Mouse (Mus musculus): Measurements from ENCODE around the gene Lpgat1. TPM values are rescaled to one million over a fixed set of nuclear protein-coding genes. Genes with fewer than 3 reads are reported as not detected.

Gene Lpgat1
- polyA plus RNA-seq, 1 experiment from 2014 or later = 18.1 TPM

DNA sequence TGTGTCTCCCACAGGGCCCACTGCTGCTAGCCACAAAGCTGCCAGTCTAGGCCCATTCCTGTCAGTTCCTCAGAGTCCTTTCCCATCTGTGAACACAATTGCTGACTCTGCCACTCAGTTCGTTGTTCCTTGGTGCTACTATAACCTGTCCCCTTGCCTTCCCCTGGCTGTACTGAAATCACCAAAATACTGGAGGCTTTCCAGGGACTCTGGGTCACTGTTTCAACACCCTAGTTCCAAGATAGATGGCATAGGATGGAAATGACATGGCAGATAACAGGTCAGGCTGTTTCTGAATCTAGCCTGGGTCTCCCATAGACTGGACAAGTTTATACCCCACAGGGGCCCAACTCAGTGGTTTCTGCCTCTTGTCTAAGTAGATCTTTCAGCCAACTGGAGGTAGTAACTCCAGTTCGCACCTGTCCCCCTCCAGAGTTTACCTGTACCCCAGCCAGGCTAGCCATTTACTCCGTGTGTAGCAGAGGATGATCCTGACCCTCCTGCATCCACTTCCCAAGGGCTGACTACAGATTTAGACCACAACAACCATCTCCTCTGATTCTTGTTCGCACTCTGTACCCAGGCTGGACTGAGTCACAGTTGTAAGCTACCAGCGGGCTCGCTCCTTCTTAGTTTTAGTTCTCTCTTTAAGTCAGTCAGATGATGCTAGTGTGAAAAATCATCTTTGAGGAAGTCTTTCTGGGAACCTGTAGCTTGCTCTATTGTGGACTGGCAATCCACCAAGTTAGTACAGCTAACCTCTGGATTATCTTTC is 23.1 kb downstream of the Lpgat1 start:
- Histone ChIP-seq H3K4me3 (no peak overlapping the region), H3K9me3 (replicated peaks) (no peaks in the 10 kb centered on the region), H3K27ac (replicated peaks) (no peak overlapping the region), H3K4me1 (no peaks in the 10 kb centered on the region), H3K36me3 (peaks cover 7% of the 10 kb centered on the region; the same call in 1 of the 2 replicates), H3K27me3 (ENCODE audit: low read depth, poor library complexity, severe bottlenecking) (no peaks in the 10 kb centered on the region)
- WGBS = 92% methylated on average over 6 of the region's 6 CpGs
- DNase-seq (ENCODE audit: low spot score) = no peak

DNA sequence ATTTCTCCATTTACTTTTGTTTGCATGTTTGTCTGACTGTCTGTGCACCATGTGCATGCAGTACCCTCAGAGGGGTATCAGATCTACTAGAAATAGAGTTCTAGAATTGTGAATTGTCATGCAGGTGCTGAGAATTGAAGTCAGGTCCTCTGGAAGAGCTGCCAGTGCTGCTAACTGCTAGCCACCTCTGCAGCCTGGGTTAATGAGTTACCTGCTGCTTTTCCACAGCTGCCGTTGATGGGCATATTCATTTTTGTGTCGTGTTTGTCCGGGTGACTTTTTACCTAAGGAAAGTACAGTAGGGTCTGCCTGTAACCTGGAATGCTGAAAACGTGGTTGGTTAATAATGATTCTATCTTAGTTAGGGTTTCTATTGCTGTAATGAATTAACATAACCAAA is 24.0 kb downstream of the Lpgat1 start:
- Histone ChIP-seq H3K4me3 (no peak overlapping the region), H3K27ac (replicated peaks) (no peak overlapping the region), H3K4me1 (no peaks in the 10 kb centered on the region), H3K9me3 (replicated peaks) (no peaks in the 10 kb centered on the region), H3K27me3 (ENCODE audit: low read depth, poor library complexity, severe bottlenecking) (no peaks in the 10 kb centered on the region), H3K36me3 (peaks cover 8% of the 10 kb centered on the region; the same call in 1 of the 2 replicates)
- DNase-seq (ENCODE audit: low spot score) = no peak
- WGBS = 88% methylated on average over 4 of the region's 4 CpGs

DNA sequence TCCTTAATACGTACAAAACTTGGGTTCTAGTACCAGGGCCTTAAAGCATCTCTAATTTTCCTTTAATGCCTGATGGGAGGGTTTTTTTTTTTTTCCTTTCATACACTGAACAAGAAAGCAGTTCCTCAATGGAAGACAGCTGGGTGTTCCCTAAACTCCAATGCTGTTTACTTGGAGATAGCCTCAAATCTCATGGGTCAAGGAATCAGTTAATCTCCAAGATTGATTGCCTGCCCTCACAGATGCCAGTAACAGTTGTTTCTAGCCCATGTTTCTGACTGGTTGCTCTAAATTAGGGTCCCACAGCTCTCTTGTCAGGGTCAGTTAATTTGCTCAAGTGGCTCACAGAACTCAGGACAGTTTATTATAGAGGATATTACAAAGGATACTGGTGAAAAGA is 30.8 kb downstream of the Lpgat1 start:
- no peak overlapping the region for H3K27ac ChIP-seq (replicated peaks)
- no peaks in the 10 kb centered on the region for H3K27me3 ChIP-seq (ENCODE audit: low read depth, poor library complexity, severe bottlenecking)
- no peaks in the 10 kb centered on the region for H3K9me3 ChIP-seq (replicated peaks)
- no peak overlapping the region for H3K4me3 ChIP-seq
- peaks cover 32% of the 10 kb centered on the region for H3K36me3 ChIP-seq
- H3K4me1 ChIP-seq = peaks cover 14% of the 10 kb centered on the region
- no peak for DNase-seq (ENCODE audit: low spot score)
- 40% methylated on average over 1 of the region's 1 CpGs for WGBS

DNA sequence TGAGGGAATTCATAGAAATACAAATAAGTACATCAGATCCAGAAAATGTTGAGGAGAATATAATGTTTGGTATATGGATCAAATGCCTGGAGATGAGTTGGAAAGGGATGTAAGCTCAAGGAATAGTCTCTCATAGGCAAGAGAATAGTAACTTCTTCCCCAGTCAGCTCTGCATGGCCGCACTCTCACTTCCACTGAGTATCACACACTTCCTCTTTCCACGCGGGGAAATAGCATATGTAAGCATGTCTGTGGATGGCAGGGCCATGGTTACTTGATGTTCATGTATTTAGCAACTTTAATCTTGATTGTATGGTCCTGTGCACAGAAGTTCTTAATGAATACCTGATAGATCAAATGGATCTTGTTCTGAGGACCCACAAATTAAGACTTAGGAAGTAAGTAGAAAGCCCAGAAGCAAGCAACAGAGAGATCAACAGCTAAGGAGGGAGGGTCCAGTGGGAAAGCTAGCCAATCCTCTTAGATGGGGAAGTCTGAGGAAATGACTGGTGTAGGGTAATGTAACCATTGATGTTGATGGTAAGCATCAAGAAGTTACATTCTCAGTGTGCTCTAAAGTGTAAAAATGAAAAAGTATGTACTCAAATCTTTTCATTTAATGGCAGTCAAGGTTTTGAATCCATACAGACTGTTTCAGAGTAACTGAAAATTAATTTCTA is 39.0 kb downstream of the Lpgat1 start:
- Histone ChIP-seq H3K9me3 (replicated peaks) (no peaks in the 10 kb centered on the region), H3K4me1 (0 out of 2 replicates have a peak, but pooled peaks cover 3% of the 10 kb centered on the region), H3K36me3 (peaks cover 75% of the 10 kb centered on the region), H3K27ac (replicated peaks) (no peak overlapping the region), H3K4me3 (no peak overlapping the region), H3K27me3 (ENCODE audit: low read depth, poor library complexity, severe bottlenecking) (no peaks in the 10 kb centered on the region)
- DNase-seq (ENCODE audit: low spot score) = no peak
- 90% methylated on average over 3 of the region's 3 CpGs for WGBS

DNA sequence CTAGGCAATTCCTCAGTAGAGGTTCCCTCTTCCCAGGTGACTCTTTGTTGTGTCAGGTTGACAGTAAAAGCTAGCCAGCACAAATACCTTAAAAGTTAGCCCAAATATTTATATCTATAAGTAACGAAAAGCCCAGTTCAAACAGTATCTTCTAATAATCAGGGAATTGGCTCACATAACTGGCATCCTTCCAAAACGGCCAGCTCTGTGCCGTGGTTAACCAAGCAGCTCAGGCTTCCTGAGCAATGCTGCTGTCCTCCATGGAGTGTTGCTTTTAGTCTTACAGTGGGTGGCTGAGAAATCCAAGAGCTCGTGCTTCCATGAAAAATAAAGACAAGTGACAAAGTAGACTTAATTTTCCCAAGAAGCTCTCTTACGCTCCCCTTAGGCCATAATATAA is 56.5 kb downstream of the Lpgat1 start:
- Histone ChIP-seq H3K36me3 (peaks cover 54% of the 10 kb centered on the region), H3K27ac (replicated peaks) (no peak overlapping the region), H3K4me3 (no peak overlapping the region), H3K4me1 (peaks cover 15% of the 10 kb centered on the region), H3K27me3 (ENCODE audit: low read depth, poor library complexity, severe bottlenecking) (no peaks in the 10 kb centered on the region), H3K9me3 (replicated peaks) (no peaks in the 10 kb centered on the region)
- WGBS = 92% methylated on average over 5 of the region's 5 CpGs
- DNase-seq (ENCODE audit: low spot score) = no peak

DNA sequence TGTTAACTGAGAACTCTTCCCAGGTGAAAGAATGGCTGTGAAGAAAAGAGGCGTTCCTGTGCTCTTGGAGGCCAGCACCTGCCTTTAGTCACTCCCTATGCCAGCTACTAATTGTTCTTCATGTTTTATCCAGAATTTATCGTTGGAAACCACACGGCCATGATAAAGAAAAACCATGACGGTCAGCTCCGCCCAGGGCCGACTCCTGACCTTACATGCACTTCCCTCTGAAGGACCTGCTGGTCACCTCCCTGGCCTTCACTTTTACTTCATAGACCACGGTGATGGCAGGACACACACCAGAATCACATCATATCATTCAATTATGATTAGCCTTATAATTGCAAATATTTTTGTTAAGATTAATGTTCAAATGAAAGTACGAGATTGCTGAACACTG is 57.5 kb downstream of the Lpgat1 start:
- peaks cover 60% of the 10 kb centered on the region for H3K36me3 ChIP-seq
- H3K4me3 ChIP-seq = no peak overlapping the region
- DNase-seq (ENCODE audit: low spot score) = no peak

DNA sequence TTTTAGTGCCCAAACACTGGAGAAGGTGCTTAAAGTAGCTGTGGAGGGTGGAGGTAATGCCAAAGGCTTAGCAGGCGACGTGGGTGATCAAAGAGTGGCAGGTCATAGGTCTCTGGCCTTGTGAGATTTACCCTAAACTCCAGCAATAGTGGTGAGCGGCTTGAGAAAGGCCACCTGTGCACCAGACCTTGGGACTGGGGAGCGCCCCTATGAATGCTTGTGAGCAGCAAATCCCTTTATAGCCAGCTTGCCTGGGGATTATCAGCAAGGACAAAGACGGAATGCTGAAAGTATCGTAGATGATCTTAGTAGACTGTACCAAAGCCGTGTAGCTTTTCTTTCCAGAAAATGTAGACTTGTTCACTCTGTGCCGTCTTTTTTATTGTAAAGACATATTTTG is 59.9 kb downstream of the Lpgat1 start:
- Histone ChIP-seq H3K27ac (replicated peaks) (no peak overlapping the region), H3K4me3 (no peak overlapping the region), H3K9me3 (replicated peaks) (no peaks in the 10 kb centered on the region), H3K4me1 (peaks cover 15% of the 10 kb centered on the region), H3K27me3 (ENCODE audit: low read depth, poor library complexity, severe bottlenecking) (no peaks in the 10 kb centered on the region), H3K36me3 (peaks cover 74% of the 10 kb centered on the region)
- WGBS = 49% methylated on average over 8 of the region's 8 CpGs
- DNase-seq (ENCODE audit: low spot score) = no peak

More for the DNA sequence above, 57.5 kb downstream of the Lpgat1 start:
- Histone ChIP-seq H3K4me1 (peaks cover 15% of the 10 kb centered on the region), H3K27me3 (ENCODE audit: low read depth, poor library complexity, severe bottlenecking) (no peaks in the 10 kb centered on the region), H3K9me3 (replicated peaks) (no peaks in the 10 kb centered on the region), H3K27ac (replicated peaks) (no peak overlapping the region)
- WGBS = 92% methylated on average over 8 of the region's 8 CpGs

DNA sequence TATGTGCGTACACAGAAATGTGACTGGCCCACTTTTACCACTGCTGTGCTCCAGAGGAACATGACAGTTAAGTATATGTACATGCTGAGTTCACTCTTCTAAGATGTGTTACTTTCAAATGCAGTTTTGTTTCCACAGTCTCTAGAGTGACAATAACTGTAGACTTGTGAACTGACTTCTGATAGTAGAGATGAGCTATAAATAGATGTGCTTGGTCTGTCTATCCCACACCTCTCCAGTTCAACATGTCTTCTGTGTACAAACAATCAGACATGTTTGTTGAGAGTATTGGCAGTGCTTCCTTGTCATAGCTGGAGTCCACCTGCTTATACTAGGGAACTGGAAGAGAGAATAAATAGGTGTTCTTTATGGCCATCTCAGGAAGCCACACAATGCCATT is 62.8 kb downstream of the Lpgat1 start:
- Histone ChIP-seq H3K27me3 (ENCODE audit: low read depth, poor library complexity, severe bottlenecking) (no peaks in the 10 kb centered on the region), H3K9me3 (replicated peaks) (no peaks in the 10 kb centered on the region), H3K27ac (replicated peaks) (no peak overlapping the region), H3K4me3 (no peak overlapping the region), H3K4me1 (peaks cover 15% of the 10 kb centered on the region), H3K36me3 (peaks cover 50% of the 10 kb centered on the region)
- DNase-seq (ENCODE audit: low spot score) = no peak
- 97% methylated on average over 1 of the region's 1 CpGs for WGBS

DNA sequence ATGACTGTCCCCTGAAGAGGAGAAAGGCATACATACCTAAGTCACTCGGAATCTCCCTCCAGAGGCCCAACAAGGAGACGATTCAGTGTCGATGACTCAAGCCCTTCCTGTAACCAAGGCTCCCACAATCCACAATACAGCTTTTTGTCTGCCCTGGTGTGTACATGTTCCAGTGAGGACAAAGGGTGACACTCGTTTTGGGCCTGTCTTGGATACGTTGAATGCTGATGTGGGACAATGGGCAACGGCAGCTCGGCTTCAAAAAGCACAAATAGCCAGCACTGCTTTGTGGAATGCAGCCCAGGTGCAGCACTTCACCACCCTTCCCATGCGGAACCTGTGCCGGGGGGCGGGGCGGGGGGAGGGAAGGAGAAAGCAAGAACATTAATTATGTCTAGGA is 67.5 kb downstream of the Lpgat1 start:
- H3K36me3 ChIP-seq = peaks cover 16% of the 10 kb centered on the region
- no peaks in the 10 kb centered on the region for H3K27me3 ChIP-seq (ENCODE audit: low read depth, poor library complexity, severe bottlenecking)
- WGBS = 79% methylated on average over 11 of the region's 11 CpGs
- no peak for DNase-seq (ENCODE audit: low spot score)
- peaks cover 11% of the 10 kb centered on the region for H3K4me1 ChIP-seq
- peaks cover 12% of the 10 kb centered on the region; the same call in 1 of the 2 replicates for H3K9me3 ChIP-seq (replicated peaks)
- H3K27ac ChIP-seq (replicated peaks) = no peak overlapping the region
- H3K4me3 ChIP-seq = no peak overlapping the region

DNA sequence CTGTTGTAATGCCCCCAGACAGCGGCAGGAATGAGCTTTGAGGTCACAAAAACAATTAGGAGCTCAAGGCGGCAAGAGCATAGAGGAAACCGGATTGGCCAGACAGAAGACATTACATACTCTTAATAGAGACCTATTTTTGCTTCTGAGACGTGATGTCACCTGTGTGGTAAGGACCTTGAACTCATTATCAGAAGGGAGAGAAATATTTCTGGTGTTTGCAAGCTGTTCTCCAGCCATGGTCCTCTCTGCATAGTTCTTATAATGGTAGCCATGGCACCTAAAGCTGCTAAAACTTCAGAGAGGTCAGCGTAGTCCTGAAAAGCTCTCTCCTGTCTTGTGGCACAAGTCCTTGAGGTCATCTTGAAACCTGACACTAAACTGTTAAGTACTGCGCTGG is 68.6 kb downstream of the Lpgat1 start:
- Histone ChIP-seq H3K27ac (replicated peaks) (no peak overlapping the region), H3K4me1 (peaks cover 11% of the 10 kb centered on the region), H3K4me3 (no peak overlapping the region), H3K27me3 (ENCODE audit: low read depth, poor library complexity, severe bottlenecking) (no peaks in the 10 kb centered on the region), H3K36me3 (peaks cover 7% of the 10 kb centered on the region; the same call in 1 of the 2 replicates), H3K9me3 (replicated peaks) (peaks cover 12% of the 10 kb centered on the region; the same call in 1 of the 2 replicates)
- DNase-seq (ENCODE audit: low spot score) = no peak
- 78% methylated on average over 6 of the region's 6 CpGs for WGBS

DNA sequence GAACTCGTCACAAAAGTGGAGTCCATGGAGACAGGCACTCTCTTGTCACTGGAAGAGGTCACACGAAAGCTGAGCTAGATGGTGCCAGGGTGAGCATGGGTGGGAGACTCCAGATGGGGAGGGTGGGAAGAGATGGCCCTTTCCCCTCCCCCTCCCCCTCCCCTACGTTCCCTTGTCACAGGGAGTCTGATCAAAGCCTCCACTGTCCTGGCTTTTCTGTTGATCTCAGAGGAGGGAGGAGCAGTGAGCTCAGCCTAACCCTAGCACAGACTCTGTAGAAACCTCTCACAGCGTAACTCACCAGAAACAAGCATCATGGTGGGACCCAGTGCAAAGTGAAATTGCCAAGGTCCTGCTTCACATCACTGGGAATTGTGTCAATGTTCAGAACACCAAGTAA is 69.7 kb downstream of the Lpgat1 start:
- no peak for DNase-seq (ENCODE audit: low spot score)
- 53% methylated on average over 4 of the region's 4 CpGs for WGBS
- peaks cover 11% of the 10 kb centered on the region for H3K4me1 ChIP-seq
- no peak overlapping the region for H3K4me3 ChIP-seq
- peaks cover 3% of the 10 kb centered on the region; the same call in 1 of the 2 replicates for H3K36me3 ChIP-seq
- H3K27me3 ChIP-seq (ENCODE audit: low read depth, poor library complexity, severe bottlenecking) = no peaks in the 10 kb centered on the region
- no peak overlapping the region for H3K27ac ChIP-seq (replicated peaks)
- H3K9me3 ChIP-seq (replicated peaks) = peaks cover 12% of the 10 kb centered on the region; the same call in 1 of the 2 replicates

DNA sequence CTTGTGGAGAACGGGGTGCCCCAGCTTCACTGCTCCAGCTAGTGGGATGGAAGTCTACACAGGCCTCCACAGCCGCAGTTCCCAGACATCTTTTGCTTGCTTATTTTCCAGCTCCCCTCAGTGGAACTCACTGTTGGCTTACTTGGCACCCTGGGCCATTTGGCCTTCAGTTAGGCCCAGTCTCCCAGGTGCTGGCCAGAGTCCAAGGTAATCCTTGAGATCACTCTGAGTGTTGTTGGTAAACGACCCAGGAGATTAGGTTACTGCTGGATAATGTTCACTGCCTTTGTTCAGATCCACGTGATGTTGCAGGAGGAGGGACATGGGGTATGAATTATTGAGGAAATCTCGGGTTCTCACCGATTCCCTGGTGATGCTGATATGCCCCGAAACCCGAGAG is 75.4 kb downstream of the Lpgat1 start:
- DNase-seq (ENCODE audit: low spot score) = no peak
- H3K4me3 ChIP-seq = no peak overlapping the region
- H3K9me3 ChIP-seq (replicated peaks) = peaks cover 12% of the 10 kb centered on the region; the same call in 1 of the 2 replicates
- 90% methylated on average over 8 of the region's 8 CpGs for WGBS
- H3K36me3 ChIP-seq = peaks cover 3% of the 10 kb centered on the region; the same call in 1 of the 2 replicates
- no peaks in the 10 kb centered on the region for H3K27me3 ChIP-seq (ENCODE audit: low read depth, poor library complexity, severe bottlenecking)
- no peak overlapping the region for H3K27ac ChIP-seq (replicated peaks)
- no peaks in the 10 kb centered on the region for H3K4me1 ChIP-seq
